9 mouse cellular contexts compared by ENCODE assay signal in the genomic region with DNA sequence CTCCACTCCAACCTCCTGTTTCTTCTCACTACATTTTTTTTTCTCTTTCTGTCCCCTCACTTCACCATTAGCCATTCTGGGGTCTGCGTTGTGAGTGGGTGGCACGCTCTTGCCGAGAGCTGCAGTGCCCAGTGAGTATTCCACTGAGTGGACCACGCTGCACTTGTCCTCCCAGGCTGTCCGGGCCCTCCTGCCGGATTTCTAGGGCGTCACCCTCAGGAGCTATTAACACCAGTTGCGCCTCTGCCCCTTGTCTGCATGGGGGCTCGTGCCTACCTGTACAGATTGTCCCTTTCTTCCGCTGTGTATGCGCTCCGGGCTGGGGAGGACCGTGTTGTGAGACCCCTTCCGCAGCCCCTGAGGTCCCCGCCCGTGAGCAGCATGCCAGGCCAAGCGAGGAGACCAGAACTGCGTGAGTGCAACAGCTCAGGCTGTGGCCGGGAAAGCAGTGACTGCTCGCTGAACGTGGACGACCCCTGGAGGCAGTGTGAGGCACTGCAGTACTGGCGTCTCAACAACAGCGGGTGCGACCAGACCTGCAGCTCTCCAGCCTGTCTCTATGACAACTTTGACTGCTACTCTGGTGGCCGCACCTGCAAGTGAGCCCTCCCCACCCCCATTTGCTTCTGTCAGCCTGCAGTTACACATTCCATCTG. TPM values are rescaled to one million over a fixed set of nuclear protein-coding genes. Genes with fewer than 3 reads are reported as not detected.
DNase-seq lines count a peak whose midpoint lies in the region; ATAC-seq and TF ChIP-seq lines count a peak whose summit lies in the region.
"Had no signal": no experiment of that assay in that cellular context is flagged by ENCODE, and none has a peak within 500 bp of the region (broad histone marks: within the 10 kb centered on the region; RNA-seq: fewer than 3 reads in every experiment).

No protein-coding gene starts in this region.

- peak overlapping the region; percentile 45 for H3K4me2 ChIP-seq in forebrain, embryonic 16.5 days (ENCODE audit: low read length)

- H3K4me3 ChIP-seq in ES-E14 (ENCODE audit: insufficient read depth in 1 of 2, low read depth in 1 of 2, low read length in 2 of 2, poor library complexity in 1 of 2, severe bottlenecking in 1 of 2) = no peak overlapping the region
- peak overlapping the region; percentile 14; the same call in 1 of the 2 replicates for H3K4me3 ChIP-seq in forebrain, embryonic 16.5 days (replicated peaks; ENCODE audit: low read length)
- peak overlapping the region; percentile 30; the same call in 1 of the 2 replicates for H3K4me3 ChIP-seq in layer of hippocampus, adult 2 months
- H3K4me3 ChIP-seq in lung, adult 2 months (replicated peaks; ENCODE audit: extremely low read depth, low read depth, low read length) = peak overlapping the region; percentile 42
- peak overlapping the region; percentile 20; the same call in 1 of the 2 replicates for H3K4me3 ChIP-seq in olfactory bulb, adult 2 months (ENCODE audit: insufficient read depth, low read depth, low read length)

- no peak overlapping the region for H3K27ac ChIP-seq in ES-E14 (ENCODE audit: insufficient read depth, low read depth, low read length, poor library complexity, severe bottlenecking)
- H3K27ac ChIP-seq in forebrain, embryonic 16.5 days (ENCODE audit: low read length) = no peak overlapping the region
- no peak overlapping the region; the same call in 1 of the 2 replicates for H3K27ac ChIP-seq in layer of hippocampus, adult 2 months
- no peak overlapping the region for H3K27ac ChIP-seq in olfactory bulb, adult 2 months (ENCODE audit: insufficient read depth, low read depth, low read length)

- H3K9me3 ChIP-seq in ES-E14 (ENCODE audit: control insufficient read depth, insufficient read depth, low read depth, low read length) = no peaks in the 10 kb centered on the region
- no peaks in the 10 kb centered on the region for H3K9me3 ChIP-seq in forebrain, embryonic 16.5 days (ENCODE audit: control insufficient read depth, low read length)

- TF ChIP-seq POLR2A in lung, adult 2 months (IDR thresholded peaks at IDR 0.05; ENCODE audit: borderline replicate concordance, extremely low read depth, low read depth, low read length) = no peak
- TF ChIP-seq POLR2A in olfactory bulb, adult 2 months (IDR thresholded peaks at IDR 0.05; ENCODE audit: insufficient read depth, low read depth, low read length) = no peak

- H3K27me3 ChIP-seq in forebrain, embryonic 16.5 days (replicated peaks; ENCODE audit: control insufficient read depth, insufficient read depth, low read length) = 0 out of 2 replicates have a peak, but pooled peaks cover 3% of the 10 kb centered on the region

- no peaks in the 10 kb centered on the region for H3K36me3 ChIP-seq in ES-E14 (ENCODE audit: control insufficient read depth, insufficient read depth, low read length, poor library complexity, severe bottlenecking)
- no peaks in the 10 kb centered on the region for H3K36me3 ChIP-seq in forebrain, embryonic 16.5 days (ENCODE audit: control insufficient read depth, insufficient read depth)

- TF ChIP-seq CTCF in layer of hippocampus, adult 2 months (conservative IDR thresholded peaks at IDR 0.05) = peak; percentile 98
- peak; percentile 93 for TF ChIP-seq CTCF in lung, adult 2 months (IDR thresholded peaks at IDR 0.05; ENCODE audit: insufficient read depth, low read length)
- peak; percentile 91 for TF ChIP-seq CTCF in olfactory bulb, adult 2 months (IDR thresholded peaks at IDR 0.05; ENCODE audit: insufficient read depth, low read depth, low read length)

- in situ Hi-C loops in ES-E14 (cut with MboI; ENCODE audit: low sequenced_read_pairs in 2 of 2, unreplicated experiment in 2 of 2) = no loop called here

- peak; percentile 68; the same call in 1 of the 2 replicates for ATAC-seq in forebrain, embryonic 16.5 days

- no peak overlapping the region for H3K9ac ChIP-seq in ES-E14 (ENCODE audit: insufficient read depth, low read depth, low read length, poor library complexity, severe bottlenecking)
- H3K9ac ChIP-seq in forebrain, embryonic 16.5 days (replicated peaks; ENCODE audit: low read depth, low read length) = 0 out of 2 replicates have a peak overlapping the region, but pooled peaks have one; percentile 32

- DNase-seq in ES-E14 (ENCODE audit: low read depth, low spot score) = peak; percentile 77
- DNase-seq in cerebellum, adult 11-12 months = peak; percentile 70
- DNase-seq in heart, postnatal 4 days = peak; percentile 88
- DNase-seq in layer of hippocampus, adult 2 months (ENCODE audit: low spot score in 2 of 2) = peak; percentile 75 to 83
- DNase-seq in lung, adult 2 months = peak; percentile 80
- DNase-seq in thymus, postnatal 0 days (ENCODE audit: low spot score) = peak; percentile 88

- 9% methylated on average over 26 of the region's 26 CpGs for WGBS in forebrain, embryonic 16.5 days
- 16% methylated on average over 26 of the region's 26 CpGs for WGBS in lung, adult 2 months
- WGBS in olfactory bulb, adult 2 months = 11% methylated on average over 26 of the region's 26 CpGs

- H3K4me1 ChIP-seq in ES-E14 (ENCODE audit: control insufficient read depth in 2 of 2, insufficient read depth in 2 of 2, low read length in 2 of 2, poor library complexity in 1 of 2) = peaks cover 0 to 3% of the 10 kb centered on the region in 2 experiments; a peak in 1 of 4 replicates
- peaks cover under 1% of the 10 kb centered on the region; the same call in 1 of the 2 replicates for H3K4me1 ChIP-seq in forebrain, embryonic 16.5 days (replicated peaks; ENCODE audit: control insufficient read depth, insufficient read depth, low read length)
- no peaks in the 10 kb centered on the region for H3K4me1 ChIP-seq in lung, adult 2 months (ENCODE audit: control insufficient read depth, insufficient read depth, low read length)
- H3K4me1 ChIP-seq in olfactory bulb, adult 2 months (ENCODE audit: control insufficient read depth, insufficient read depth, low read length) = peaks cover 3% of the 10 kb centered on the region; the same call in 1 of the 2 replicates

TF ChIP-seq in ES-E14, 5 proteins besides CTCF, POLR2A, EP300 and RAD21:
- no peak for TF ChIP-seq ZC3H11A (IDR thresholded peaks at IDR 0.05; ENCODE audit: borderline replicate concordance, low read depth, low read length)
TF ChIP-seq in ES-E14: peak in this region for 0.

RNA-seq across cellular contexts. Expression of a gene that starts 22.8 kb away (rescaled TPM):
- 10.1 and 10.3 TPM in 2 replicates for total RNA-seq in ES-E14 (2012; rRNA removed)
- polyA plus RNA-seq in forebrain, embryonic 16.5 days (2015; fragmentation: Nextera tagmentation; extraction: Ambion mirVana) = 16.7 and 23.0 TPM in 2 replicates
- total RNA-seq in heart, postnatal 4 days (2021) = 1 to 10 TPM; 6.8 to 8.5 TPM
- total RNA-seq in layer of hippocampus, adult 2 months (2021) = 10 to 100 TPM; 95.6 to 96.1 TPM
- polyA plus RNA-seq in lung, adult 2 months (2012; rRNA removed) = 20.4 and 21.5 TPM in 2 replicates
- not detected in 2 replicates for polyA plus RNA-seq in olfactory bulb, adult 2 months (2012; ENCODE audit: insufficient read depth, insufficient read length, low replicate concordance, missing spikeins)
- 16.4 and 17.9 TPM in 2 replicates for polyA plus RNA-seq in thymus, postnatal 0 days (2015; fragmentation: Nextera tagmentation; extraction: Ambion mirVana)

RNA-seq across cellular contexts. Expression of a gene that starts 29.7 kb away (rescaled TPM):
- not detected in 2 replicates for total RNA-seq in ES-E14 (2012; rRNA removed)
- not detected in 2 replicates for polyA plus RNA-seq in forebrain, embryonic 16.5 days (2015; fragmentation: Nextera tagmentation; extraction: Ambion mirVana)
- total RNA-seq in heart, postnatal 4 days (2021) = not detected
- not detected for total RNA-seq in layer of hippocampus, adult 2 months (2021)
- not detected in 2 replicates for polyA plus RNA-seq in lung, adult 2 months (2012; rRNA removed)
- polyA plus RNA-seq in olfactory bulb, adult 2 months (2012; ENCODE audit: insufficient read depth, insufficient read length, low replicate concordance, missing spikeins) = not detected in 2 replicates
- not detected in 2 replicates for polyA plus RNA-seq in thymus, postnatal 0 days (2015; fragmentation: Nextera tagmentation; extraction: Ambion mirVana)
- polyA plus RNA-seq: large intestine, adult 2 months had no signal

Comparison
In these comparisons a context has a peak if more than half of its experiments do, and no peak if none do; other contexts are left out.
1. H3K4me3 ChIP-seq: peak in forebrain, embryonic 16.5 days (single experiment), layer of hippocampus, adult 2 months (single experiment), lung, adult 2 months (single experiment) and olfactory bulb, adult 2 months (single experiment); none in ES-E14 (0 of 2).
2. Peak in every context shown above with its lines, with median percentiles within 50 percentile points of each other: DNase-seq and CTCF ChIP-seq.